Mouse (Mus musculus) kidney, embryonic 14.5 days (tissue): Measurements from ENCODE around the gene Pagr1a. TPM values are rescaled to one million over a fixed set of nuclear protein-coding genes. Genes with fewer than 3 reads are reported as not detected.

Experiments
- ATAC-seq: fragments of 200-750 bp; cut with Nextera tagmentation; 2 replicates; pipeline ENCODE4 v1.8.0; 2017; ENCODE audit warnings: moderate number of reproducible peaks, mild to moderate bottlenecking, moderate TSS enrichment, moderate library complexity; ENCODE audit not compliant: low FRiP score, low TSS enrichment
- H3K27ac ChIP-seq: fragments of 300-500 bp; sonication (generic); 2 replicates; pipeline ENCODE4 v1.5.1; 2014; ENCODE audit warnings: low read depth, mild to moderate bottlenecking, low read length, moderate library complexity, mixed read lengths
- H3K27me3 ChIP-seq: fragments of 300-500 bp; sonication (generic); 2 replicates; pipeline ENCODE4 v1.6.1; 2014; ENCODE audit warnings: mild to moderate bottlenecking, low read length; ENCODE audit not compliant: control insufficient read depth, insufficient read depth
- H3K36me3 ChIP-seq: fragments of 300-500 bp; sonication (generic); 2 replicates; pipeline ENCODE4 v1.6.1; 2014; ENCODE audit warnings: low read length, mixed read lengths; ENCODE audit not compliant: control insufficient read depth, insufficient read depth
- H3K4me1 ChIP-seq: fragments of 300-500 bp; sonication (generic); 2 replicates; pipeline ENCODE4 v1.6.1; 2014; ENCODE audit warnings: low read length, mixed read lengths; ENCODE audit not compliant: control insufficient read depth, insufficient read depth
- H3K4me2 ChIP-seq: fragments of 300-500 bp; sonication (generic); replicated peaks from 2 replicates; pipeline ENCODE4 v1.6.1; 2014; ENCODE audit warnings: low read depth, mild to moderate bottlenecking, low read length
- H3K4me3 ChIP-seq: fragments of 300-500 bp; sonication (generic); 2 replicates; pipeline ENCODE4 v1.5.1; 2014; ENCODE audit warnings: mild to moderate bottlenecking, low read length
- H3K9ac ChIP-seq: fragments of 300-500 bp; sonication (generic); 2 replicates; pipeline ENCODE4 v1.6.1; 2014; ENCODE audit warnings: low read depth, mild to moderate bottlenecking, low read length, moderate library complexity
- H3K9me3 ChIP-seq: fragments of 300-500 bp; sonication (generic); 2 replicates; pipeline ENCODE4 v1.6.1; 2016; ENCODE audit warnings: low read length; ENCODE audit not compliant: control insufficient read depth
- WGBS: fragments of 180-500 bp; shearing (Covaris S2); extraction: QIAGEN DNeasy Blood & Tissue Kit; methylation state at CpG from one replicate; pipeline ENCODE4 v1.1.7; 2014; 5-methylcytosine and 5-hydroxymethylcytosine counted together
- polyA plus RNA-seq: library from polyadenylated mRNA; unstranded; fragments of >200 nt; fragmentation: Nextera tagmentation; extraction: Ambion mirVana; gene quantifications from 2 replicates; pipeline ENCODE4 v1.2.1, GENCODE M21; 2014

Pagr1a gene
- polyA plus RNA-seq, 1 experiment from 2014 or later: 41.3 TPM

DNA sequence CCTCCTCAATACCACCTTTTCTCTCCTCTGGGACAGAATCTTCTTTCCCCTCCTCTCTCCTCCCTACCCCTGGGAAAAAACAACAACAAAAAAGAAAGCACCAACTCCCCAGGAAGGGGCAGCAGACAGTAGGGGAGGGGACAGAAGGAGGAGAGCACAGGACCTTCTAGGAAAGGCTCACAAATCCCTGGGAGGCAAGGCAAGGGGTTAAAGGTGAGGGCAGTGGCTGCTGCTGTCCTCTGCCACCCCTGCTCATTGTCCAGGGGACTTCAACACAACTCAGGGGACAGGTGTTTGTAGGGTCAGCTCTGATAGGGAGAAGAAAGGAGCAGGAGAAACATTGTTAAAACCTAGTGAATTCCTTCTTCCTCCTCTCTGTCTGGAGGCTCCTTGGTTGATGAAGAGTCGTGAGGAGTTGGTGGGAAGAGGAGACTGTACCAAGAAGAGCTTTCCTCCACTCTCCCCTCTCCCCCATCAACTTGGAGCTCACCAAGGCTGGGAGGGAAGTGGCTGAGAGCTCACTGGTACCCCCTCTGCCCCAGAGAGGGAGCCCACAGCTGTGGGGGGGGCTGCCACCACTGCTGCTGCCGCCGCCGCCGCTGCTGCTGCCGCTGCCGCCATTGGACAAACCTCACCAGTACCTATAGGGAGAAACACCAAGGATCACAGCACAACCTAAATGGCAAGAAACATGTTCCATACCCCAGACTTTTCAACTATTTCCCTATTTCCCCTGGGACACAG, 5.5 kb upstream of the Pagr1a start:
- peak overlapping the region; percentile 96; the same call in 1 of the 2 replicates for H3K9ac ChIP-seq
- peak overlapping the region; percentile 11; the same call in 1 of the 2 replicates for H3K4me2 ChIP-seq
- no peak for ATAC-seq
- peaks cover 32% of the 10 kb centered on the region for H3K36me3 ChIP-seq
- no peak overlapping the region for H3K27ac ChIP-seq
- H3K9me3 ChIP-seq: no peaks in the 10 kb centered on the region
- H3K4me3 ChIP-seq: no peak overlapping the region
- WGBS: 88% methylated on average over 7 of the region's 7 CpGs
- no peaks in the 10 kb centered on the region for H3K27me3 ChIP-seq
- peaks cover 60% of the 10 kb centered on the region for H3K4me1 ChIP-seq

DNA sequence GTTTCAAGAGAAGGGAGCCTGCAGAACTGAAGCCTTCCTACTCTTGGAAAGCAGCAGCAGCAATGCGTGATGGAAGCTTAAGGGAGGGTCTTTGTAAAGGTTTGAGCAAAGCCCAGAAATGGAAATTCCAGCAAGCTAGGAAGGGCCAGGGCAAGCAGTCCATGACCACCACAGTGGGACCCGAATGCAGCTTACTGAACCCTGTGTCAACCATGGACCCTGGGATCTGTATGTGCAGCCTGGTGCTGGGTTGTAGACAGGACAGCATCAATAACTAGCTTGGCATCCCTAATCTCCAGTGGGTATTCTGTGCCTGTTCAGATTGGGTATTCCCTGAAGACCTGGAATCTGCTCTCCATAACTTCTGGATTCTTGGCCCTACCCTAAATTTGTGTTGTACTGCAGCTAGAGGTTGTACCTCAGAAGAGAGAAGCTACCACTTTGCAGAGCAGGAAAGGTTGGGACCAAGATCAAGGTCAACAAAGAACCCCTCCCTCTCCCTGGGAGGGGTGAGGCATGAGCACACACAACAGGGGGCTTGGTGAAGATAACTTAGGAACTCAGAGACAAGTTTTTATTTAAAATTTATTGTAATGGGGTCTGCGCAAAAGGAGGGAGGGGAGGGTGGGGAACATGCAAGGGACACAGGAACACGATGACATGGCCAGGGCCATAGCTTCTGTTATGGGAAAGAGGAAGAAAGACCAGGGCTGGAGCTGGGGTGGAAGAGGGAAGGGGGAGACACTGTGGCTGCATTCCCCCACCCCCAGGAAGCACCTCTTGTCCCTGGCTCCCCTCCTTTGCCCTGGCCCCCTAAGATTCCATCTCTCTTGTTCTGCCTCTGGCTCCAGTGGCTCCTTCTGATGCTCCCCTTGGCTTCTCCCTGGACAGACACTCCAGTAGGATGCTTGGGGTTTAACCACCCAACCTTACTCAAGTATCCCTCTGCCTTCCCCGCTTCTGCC, 4.7 kb upstream of the Pagr1a start:
- no peaks in the 10 kb centered on the region for H3K27me3 ChIP-seq
- peak overlapping the region; percentile 77; the same call in 1 of the 2 replicates for H3K27ac ChIP-seq
- H3K4me2 ChIP-seq: peak overlapping the region; percentile 86
- no peak for ATAC-seq
- H3K36me3 ChIP-seq: peaks cover 32% of the 10 kb centered on the region
- peak overlapping the region; percentile 61; the same call in 1 of the 2 replicates for H3K9ac ChIP-seq
- peaks cover 63% of the 10 kb centered on the region for H3K4me1 ChIP-seq
- peak overlapping the region; percentile 53 for H3K4me3 ChIP-seq
- WGBS: 40% methylated on average over 5 of the region's 5 CpGs
- H3K9me3 ChIP-seq: no peaks in the 10 kb centered on the region

DNA sequence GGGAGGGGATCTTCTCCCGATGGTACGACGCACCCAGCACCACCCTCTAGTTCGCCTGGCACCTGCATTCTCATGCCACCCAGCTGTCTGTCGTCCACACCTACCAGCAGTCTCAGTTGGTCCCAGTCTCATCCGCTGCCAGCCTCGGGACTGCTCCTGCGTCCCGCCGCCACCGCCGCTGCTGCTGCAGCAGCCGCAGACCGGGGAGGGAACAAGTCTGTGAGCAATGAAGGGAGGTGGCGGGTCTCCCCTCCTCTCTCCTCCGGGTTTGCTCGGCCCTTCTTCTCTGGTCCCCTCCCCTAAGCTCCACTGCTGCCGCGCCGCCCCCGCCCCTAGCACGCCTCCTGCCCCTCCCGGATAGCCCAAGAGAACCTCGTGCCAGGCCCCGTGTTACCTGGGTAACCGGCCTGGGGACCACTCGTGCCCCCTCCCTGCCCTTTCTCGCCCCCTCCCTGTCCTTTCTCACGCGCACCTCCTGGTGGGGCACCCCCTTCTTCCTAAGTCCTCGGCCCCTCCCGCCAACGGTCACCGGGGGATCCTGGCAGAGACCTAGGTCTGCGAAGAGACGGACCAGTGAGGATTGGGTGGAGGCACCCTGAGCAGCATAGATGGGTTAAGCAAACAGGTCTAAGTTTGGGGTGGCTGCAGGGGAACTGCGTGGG, 3.9 kb upstream of the Pagr1a start, which contains the start of the genes Gm42742 and Prrt2:
Gm42742 (minus strand) TSS at position 197 of the 662 bp plus-strand sequence.
Prrt2 (minus strand) TSS at position 311 of the 662 bp plus-strand sequence.
- Histone ChIP-seq H3K4me2 (peak within 1 kb of the TSS; percentile 86), H3K9me3 (no peaks in the 10 kb centered on the region), H3K27me3 (no peaks in the 10 kb centered on the region), H3K4me1 (peaks cover 63% of the 10 kb centered on the region), H3K27ac (peak within 1 kb of the TSS; percentile 77; the same call in 1 of the 2 replicates), H3K36me3 (peaks cover 32% of the 10 kb centered on the region), H3K4me3 (peak within 1 kb of the TSS; percentile 53), H3K9ac (peak within 1 kb of the TSS; percentile 61)
- peak; percentile 8; the same call in 1 of the 2 replicates for ATAC-seq
- WGBS: under 1% methylated on average over 37 of the region's 37 CpGs

- ATAC-seq: no peak
- H3K36me3 ChIP-seq: peaks cover 33% of the 10 kb centered on the region
- peak overlapping the region; percentile 86 for H3K4me2 ChIP-seq
- H3K27ac ChIP-seq: peak overlapping the region; percentile 77; the same call in 1 of the 2 replicates
- 39% methylated on average over 5 of the region's 5 CpGs for WGBS
- H3K4me3 ChIP-seq: peak overlapping the region; percentile 53
- H3K9ac ChIP-seq: peak overlapping the region; percentile 61
- no peaks in the 10 kb centered on the region for H3K27me3 ChIP-seq
- H3K4me1 ChIP-seq: peaks cover 68% of the 10 kb centered on the region
- no peaks in the 10 kb centered on the region for H3K9me3 ChIP-seq
Measured at GRCm38 (mm10) chr7:127020491-127020890, 3.3 kb upstream of the Pagr1a start.

DNA sequence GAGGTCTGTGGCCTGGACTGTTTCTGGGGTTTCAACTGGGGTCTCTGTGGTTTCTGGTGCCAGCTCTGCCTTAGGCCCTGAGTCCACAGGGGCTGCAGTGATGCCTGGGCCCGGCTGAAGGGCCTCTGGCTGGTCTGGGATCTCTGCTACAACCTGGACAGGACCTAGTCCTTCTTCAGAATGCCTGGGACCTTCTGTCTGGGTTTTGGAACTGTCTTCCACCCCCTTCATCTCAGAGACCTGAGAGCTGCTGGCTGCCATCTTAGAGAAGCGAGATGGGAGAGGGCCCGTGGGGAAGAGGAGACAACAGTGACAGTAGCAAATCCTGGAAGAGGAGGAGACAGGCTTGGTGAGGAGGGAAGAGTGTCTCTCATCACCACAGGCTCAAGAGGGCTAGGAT, 2.9 kb upstream of the Pagr1a start:
- peak overlapping the region; percentile 77; the same call in 1 of the 2 replicates for H3K27ac ChIP-seq
- H3K9ac ChIP-seq: peak overlapping the region; percentile 61
- peak overlapping the region; percentile 53 for H3K4me3 ChIP-seq
- no peak for ATAC-seq
- no peaks in the 10 kb centered on the region for H3K27me3 ChIP-seq
- peaks cover 72% of the 10 kb centered on the region for H3K4me1 ChIP-seq
- WGBS: 61% methylated on average over 3 of the region's 3 CpGs
- peak overlapping the region; percentile 86 for H3K4me2 ChIP-seq
- H3K36me3 ChIP-seq: peaks cover 38% of the 10 kb centered on the region
- no peaks in the 10 kb centered on the region for H3K9me3 ChIP-seq

DNA sequence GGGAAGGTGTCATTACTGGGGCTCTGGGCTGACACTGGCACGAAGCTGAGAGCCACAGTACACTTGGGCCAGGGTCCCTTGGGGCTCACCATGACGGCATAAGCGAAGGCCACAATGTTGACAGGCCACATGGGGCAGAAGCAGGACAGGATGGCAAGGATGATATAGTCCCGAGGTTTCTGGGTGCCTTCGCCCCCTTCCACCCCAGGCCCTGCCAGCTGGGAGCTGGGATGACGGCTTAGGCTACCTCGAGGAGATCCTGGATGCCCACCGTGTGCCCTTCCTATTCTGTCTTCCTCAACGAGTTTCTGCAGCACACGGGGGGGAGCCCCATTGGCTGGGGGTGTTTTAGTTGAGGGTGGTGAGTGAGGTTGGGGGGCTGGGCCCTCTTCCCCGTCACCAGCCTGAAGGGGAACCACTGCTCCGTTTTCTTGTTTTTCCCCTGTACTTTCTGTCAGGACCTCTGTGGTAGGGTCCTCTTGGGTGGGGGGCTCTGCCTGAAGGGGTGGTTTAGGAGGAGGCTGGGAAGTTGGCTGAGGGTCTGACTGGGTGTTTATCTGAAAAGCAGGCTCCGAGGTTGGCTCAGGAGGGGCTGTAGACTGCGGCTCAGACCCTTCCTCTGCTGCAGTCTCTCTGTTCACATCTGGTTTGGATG, 2.3 kb upstream of the Pagr1a start:
- H3K4me2 ChIP-seq: peak overlapping the region; percentile 86
- no peak for ATAC-seq
- H3K27me3 ChIP-seq: no peaks in the 10 kb centered on the region
- peaks cover 74% of the 10 kb centered on the region for H3K4me1 ChIP-seq
- H3K36me3 ChIP-seq: peaks cover 35% of the 10 kb centered on the region
- no peaks in the 10 kb centered on the region for H3K9me3 ChIP-seq
- 80% methylated on average over 14 of the region's 14 CpGs for WGBS
- peak overlapping the region; percentile 61 for H3K9ac ChIP-seq
- H3K27ac ChIP-seq: no peak overlapping the region
- peak overlapping the region; percentile 53; the same call in 1 of the 2 replicates for H3K4me3 ChIP-seq

DNA sequence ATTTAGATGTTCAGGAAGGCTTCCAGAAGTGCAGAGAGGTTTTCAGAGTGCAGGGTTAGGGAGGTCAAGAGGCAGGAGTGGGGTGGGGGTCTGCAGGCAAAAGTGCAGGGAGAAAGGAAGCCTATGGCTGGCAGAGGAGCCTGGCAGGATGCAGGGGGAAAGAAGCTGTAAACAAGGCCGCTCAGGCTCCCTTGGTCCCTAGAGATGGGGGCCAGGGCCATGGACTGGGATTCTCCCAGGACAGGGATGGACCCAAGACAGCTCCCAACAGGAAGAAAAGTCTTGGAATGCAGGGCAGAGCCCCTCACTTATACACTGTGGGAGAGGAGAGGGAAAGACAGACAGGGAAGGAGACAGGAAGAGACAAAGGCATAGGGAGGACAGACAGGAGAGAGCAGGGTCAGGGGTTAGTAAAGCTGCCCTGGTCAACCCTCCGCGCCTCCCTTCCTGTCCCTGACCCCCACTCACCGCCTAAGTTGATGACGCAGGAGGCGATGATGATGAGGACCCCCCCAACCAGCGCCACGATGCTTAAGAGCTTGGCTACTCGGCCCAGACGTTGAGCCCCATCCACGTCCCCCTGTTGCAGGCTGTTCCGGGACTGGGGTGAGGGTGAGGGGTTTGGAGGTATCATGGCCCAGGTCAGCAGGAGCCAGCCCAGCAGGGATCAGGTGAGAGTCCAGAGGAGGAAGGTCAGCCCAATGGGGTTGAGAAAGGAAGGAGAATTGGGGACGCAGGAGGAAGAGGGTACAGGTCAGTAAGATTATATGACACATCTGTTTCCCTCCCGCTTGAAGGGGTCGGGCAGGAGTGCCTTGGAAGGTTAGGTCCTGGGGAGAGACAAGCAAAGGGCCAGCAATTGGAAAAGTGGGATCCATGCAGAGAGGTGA, 1.5 kb upstream of the Pagr1a start:
- ATAC-seq: no peak
- no peaks in the 10 kb centered on the region for H3K27me3 ChIP-seq
- 36% methylated on average over 15 of the region's 15 CpGs for WGBS

More for the DNA sequence above, 1.5 kb upstream of the Pagr1a start:
- H3K4me1 ChIP-seq: peaks cover 70% of the 10 kb centered on the region
- no peak overlapping the region for H3K4me3 ChIP-seq
- H3K9me3 ChIP-seq: no peaks in the 10 kb centered on the region
- peaks cover 27% of the 10 kb centered on the region for H3K36me3 ChIP-seq
- peak overlapping the region; percentile 17; the same call in 1 of the 2 replicates for H3K4me2 ChIP-seq
- H3K9ac ChIP-seq: peak overlapping the region; percentile 61
- peak overlapping the region; percentile 82; the same call in 1 of the 2 replicates for H3K27ac ChIP-seq
